Mouse (Mus musculus) thymus, postnatal 0 days (tissue): ENCODE measurements around the gene Ilf2. TPM values are rescaled to one million over a fixed set of nuclear protein-coding genes. Genes with fewer than 3 reads are reported as not detected.

Experiments
- DNase-seq: peaks from one replicate; pipeline ENCODE4 v3.0.0-alpha.2; 2015; ENCODE audit warnings: low spot score
- polyA plus RNA-seq: library from polyadenylated mRNA; unstranded; fragments of >200 nt; fragmentation: Nextera tagmentation; extraction: Ambion mirVana; gene quantifications from 2 replicates; pipeline ENCODE4 v1.2.1, GENCODE M21; 2015

Gene Ilf2
- polyA plus RNA-seq, 1 experiment from 2014 or later = 146 TPM

- no peak for DNase-seq
These were observed 14.0 kb upstream of the Ilf2 start for GRCm38 (mm10) chr3:90461935-90462334.

- no peak for DNase-seq
These were observed 13.3 kb upstream of the Ilf2 start for GRCm38 (mm10) chr3:90462579-90462978.

- no peak for DNase-seq
These were observed 11.3 kb upstream of the Ilf2 start for GRCm38 (mm10) chr3:90464552-90465080.

- peak; percentile 23 for DNase-seq
These were observed 10.7 kb upstream of the Ilf2 start for GRCm38 (mm10) chr3:90465081-90465685.

GRCm38 (mm10) chr3:90465686-90466310 lies 10.1 kb upstream of the Ilf2 start, which contains the start of gene Npr1:
Gene Npr1, minus strand, starts transcription at chr3:90465866.
- DNase-seq = no peak

GRCm38 (mm10) chr3:90466311-90466766 lies 9.6 kb upstream of the Ilf2 start:
- no peak for DNase-seq

GRCm38 (mm10) chr3:90467618-90468300 lies 8.2 kb upstream of the Ilf2 start:
- DNase-seq = no peak

- DNase-seq = peak; percentile 78
These were observed 3.7 kb upstream of the Ilf2 start for GRCm38 (mm10) chr3:90472213-90472612.

- no peak for DNase-seq
These were observed 635 bp upstream of the Ilf2 start for GRCm38 (mm10) chr3:90475151-90475830.

- no peak for DNase-seq
These were observed 11.1 kb downstream of the Ilf2 start for GRCm38 (mm10) chr3:90486998-90487397.

GRCm38 (mm10) chr3:90488576-90488975 lies 12.7 kb downstream of the Ilf2 start:
- DNase-seq = no peak

GRCm38 (mm10) chr3:90490696-90491256 lies 14.8 kb downstream of the Ilf2 start, which contains the start of gene Snapin:
Gene Snapin, minus strand, starts transcription at chr3:90491033.
- DNase-seq = peak; percentile 95

GRCm38 (mm10) chr3:90491350-90491749 lies 15.4 kb downstream of the Ilf2 start:
- DNase-seq = peak; percentile 40

- no peak for DNase-seq
These were observed 18.1 kb downstream of the Ilf2 start for GRCm38 (mm10) chr3:90493831-90494540.

- DNase-seq = no peak
These were observed 20.1 kb downstream of the Ilf2 start for GRCm38 (mm10) chr3:90495850-90496525.

- no peak for DNase-seq
These were observed 21.7 kb downstream of the Ilf2 start for GRCm38 (mm10) chr3:90497597-90497996.

- no peak for DNase-seq
These were observed 27.5 kb downstream of the Ilf2 start for GRCm38 (mm10) chr3:90503444-90503843.

- no peak for DNase-seq
These were observed 29.3 kb downstream of the Ilf2 start for GRCm38 (mm10) chr3:90505216-90505615.

GRCm38 (mm10) chr3:90506362-90506761 lies 30.4 kb downstream of the Ilf2 start:
- DNase-seq = no peak
